Mouse (Mus musculus) lung, embryonic 16.5 days (tissue): ENCODE measurements around the gene Mylip. TPM values are rescaled to one million over a fixed set of nuclear protein-coding genes. Genes with fewer than 3 reads are reported as not detected.

ENCODE experiments used
- ATAC-seq: fragments of 200-750 bp; cut with Nextera tagmentation; 2 replicates; pipeline ENCODE4 v1.8.0; 2017; ENCODE audit warnings: low read depth, mild to moderate bottlenecking, moderate library complexity
- H3K27ac ChIP-seq: fragments of 300-500 bp; sonication (generic); 2 replicates; pipeline ENCODE4 v1.5.1; 2014; ENCODE audit warnings: mild to moderate bottlenecking, control low read depth, low read length
- H3K27me3 ChIP-seq: fragments of 300-500 bp; sonication (generic); 2 replicates; pipeline ENCODE4 v1.6.1; 2014; ENCODE audit warnings: low read depth, low read length, mixed read lengths; ENCODE audit not compliant: control insufficient read depth, insufficient read depth
- H3K36me3 ChIP-seq: fragments of 300-500 bp; sonication (generic); 2 replicates; pipeline ENCODE4 v1.6.1; 2014; ENCODE audit warnings: low read length; ENCODE audit not compliant: control insufficient read depth, insufficient read depth
- H3K4me1 ChIP-seq: fragments of 300-500 bp; sonication (generic); replicated peaks from 2 replicates; pipeline ENCODE4 v1.6.1; 2014; ENCODE audit warnings: low read length, mixed read lengths; ENCODE audit not compliant: control insufficient read depth, insufficient read depth
- H3K4me2 ChIP-seq: fragments of 300-500 bp; sonication (generic); 2 replicates; pipeline ENCODE4 v1.6.1; 2014; ENCODE audit warnings: low read depth, low read length, control low read depth
- H3K4me3 ChIP-seq: fragments of 300-500 bp; sonication (generic); 2 replicates; pipeline ENCODE4 v1.5.1; 2014; ENCODE audit warnings: mild to moderate bottlenecking, low read length, control low read depth
- H3K9ac ChIP-seq: fragments of 300-500 bp; sonication (generic); 2 replicates; pipeline ENCODE4 v1.6.1; 2014; ENCODE audit warnings: low read length, control low read depth
- H3K9me3 ChIP-seq: fragments of 300-500 bp; sonication (generic); 2 replicates; pipeline ENCODE4 v1.6.1; 2016; ENCODE audit warnings: low read length; ENCODE audit not compliant: control insufficient read depth
- WGBS: fragments of 180-500 bp; shearing (Covaris S2); extraction: QIAGEN DNeasy Blood & Tissue Kit; methylation state at CpG from one replicate; pipeline ENCODE4 v1.1.7; 2014; 5-methylcytosine and 5-hydroxymethylcytosine counted together
- polyA plus RNA-seq: library from polyadenylated mRNA; unstranded; fragments of >200 nt; fragmentation: Nextera tagmentation; extraction: Ambion mirVana; gene quantifications from 2 replicates; pipeline ENCODE4 v1.2.1, GENCODE M21; 2015

Gene Mylip
- polyA plus RNA-seq, 1 experiment from 2014 or later = 9.0 TPM

DNA sequence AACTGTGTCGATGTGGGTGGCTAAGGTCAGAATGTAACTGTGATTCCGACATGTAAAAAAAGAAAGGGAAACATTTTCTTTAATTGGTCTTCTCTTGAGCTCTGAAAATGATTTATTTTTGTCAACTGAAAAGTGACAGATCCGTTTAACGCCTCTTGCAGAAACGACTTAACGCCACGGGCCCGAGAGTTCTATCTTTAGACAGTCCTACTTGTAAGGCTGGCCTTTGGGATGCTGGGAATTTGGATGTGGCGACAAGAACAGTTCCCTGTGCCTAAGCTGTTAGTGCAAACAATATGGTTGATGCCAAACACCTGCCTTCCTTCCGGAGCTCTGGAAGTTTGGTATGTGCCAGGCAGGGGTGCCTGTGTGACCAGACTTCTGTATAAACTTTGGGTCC is 23.8 kb upstream of the Mylip start:
- no peaks in the 10 kb centered on the region for H3K4me1 ChIP-seq
- no peak overlapping the region for H3K9ac ChIP-seq
- no peaks in the 10 kb centered on the region; the same call in 1 of the 2 replicates for H3K9me3 ChIP-seq
- no peaks in the 10 kb centered on the region for H3K36me3 ChIP-seq
- no peak overlapping the region for H3K27ac ChIP-seq
- H3K4me2 ChIP-seq = no peak overlapping the region
- ATAC-seq = no peak
- no peak overlapping the region for H3K4me3 ChIP-seq
- WGBS = 72% methylated on average over 10 of the region's 10 CpGs
- H3K27me3 ChIP-seq = no peaks in the 10 kb centered on the region

DNA sequence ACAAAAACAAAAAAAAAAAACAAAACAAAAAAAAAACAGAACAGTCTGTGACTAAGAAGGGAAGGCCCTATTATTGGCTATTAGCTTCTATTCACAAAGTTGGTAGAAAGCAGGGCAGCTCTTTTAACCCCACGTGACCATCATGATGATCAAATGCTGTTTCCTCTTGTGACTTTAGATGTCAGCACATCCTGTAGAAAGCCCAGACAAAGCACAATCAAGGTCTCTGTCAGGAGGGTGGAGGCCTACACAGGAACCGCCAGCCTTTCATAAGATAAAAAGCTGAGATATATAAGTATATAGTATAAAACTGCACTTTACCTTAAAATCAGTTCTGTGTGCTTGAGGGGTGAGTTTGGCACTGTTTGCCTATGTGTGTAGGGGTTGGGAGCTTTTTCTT is 17.9 kb upstream of the Mylip start:
- no peak overlapping the region for H3K4me3 ChIP-seq
- H3K4me2 ChIP-seq = no peak overlapping the region
- no peaks in the 10 kb centered on the region for H3K4me1 ChIP-seq
- ATAC-seq = no peak
- no peak overlapping the region for H3K27ac ChIP-seq
- no peak overlapping the region for H3K9ac ChIP-seq
- H3K9me3 ChIP-seq = no peaks in the 10 kb centered on the region
- WGBS = 58% methylated on average over 2 of the region's 2 CpGs
- H3K27me3 ChIP-seq = no peaks in the 10 kb centered on the region
- no peaks in the 10 kb centered on the region for H3K36me3 ChIP-seq

DNA sequence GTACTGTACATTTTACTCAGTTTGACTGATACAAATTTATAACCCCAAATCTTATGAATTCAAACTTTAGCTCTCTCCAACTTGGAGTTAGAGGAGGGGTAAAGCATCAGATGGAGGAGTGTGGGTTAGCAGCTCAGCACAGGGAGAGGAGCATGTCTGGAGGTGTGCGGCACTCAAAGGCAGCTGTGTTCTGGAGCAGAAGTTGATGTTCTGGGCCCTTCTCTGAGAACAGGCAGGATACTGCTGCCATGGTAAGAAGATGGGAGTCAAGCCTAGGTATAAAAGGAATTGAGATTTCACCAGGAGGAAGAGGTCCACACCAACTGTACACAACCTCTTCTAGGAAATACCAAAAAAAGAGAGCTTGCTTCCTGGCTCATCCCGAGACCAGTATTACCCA is 17.1 kb upstream of the Mylip start:
- ATAC-seq = no peak
- Histone ChIP-seq H3K4me3 (no peak overlapping the region), H3K9me3 (no peaks in the 10 kb centered on the region), H3K9ac (no peak overlapping the region), H3K4me2 (no peak overlapping the region), H3K27ac (no peak overlapping the region), H3K27me3 (no peaks in the 10 kb centered on the region), H3K4me1 (no peaks in the 10 kb centered on the region), H3K36me3 (no peaks in the 10 kb centered on the region)
- WGBS = 79% methylated on average over 2 of the region's 2 CpGs

GRCm38 (mm10) chr13:45374846-45375245 is 14.7 kb upstream of the Mylip start:
- Histone ChIP-seq H3K9ac (no peak overlapping the region), H3K27ac (no peak overlapping the region)
- 48% methylated on average over 6 of the region's 6 CpGs for WGBS

GRCm38 (mm10) chr13:45382208-45382607 is 7.3 kb upstream of the Mylip start:
- 39% methylated on average over 7 of the region's 7 CpGs for WGBS
- H3K4me1 ChIP-seq = no peaks in the 10 kb centered on the region
- no peaks in the 10 kb centered on the region for H3K36me3 ChIP-seq
- H3K27me3 ChIP-seq = no peaks in the 10 kb centered on the region
- H3K27ac ChIP-seq = no peak overlapping the region
- no peak overlapping the region for H3K9ac ChIP-seq
- ATAC-seq = no peak
- H3K4me2 ChIP-seq = no peak overlapping the region
- H3K9me3 ChIP-seq = no peaks in the 10 kb centered on the region
- no peak overlapping the region for H3K4me3 ChIP-seq

More at GRCm38 (mm10) chr13:45374846-45375245, 14.7 kb upstream of the Mylip start:
- no peak overlapping the region for H3K4me3 ChIP-seq
- H3K27me3 ChIP-seq = no peaks in the 10 kb centered on the region
- ATAC-seq = no peak
- H3K9me3 ChIP-seq = no peaks in the 10 kb centered on the region
- H3K4me1 ChIP-seq = no peaks in the 10 kb centered on the region
- no peaks in the 10 kb centered on the region for H3K36me3 ChIP-seq
- no peak overlapping the region for H3K4me2 ChIP-seq

- H3K4me1 ChIP-seq = no peaks in the 10 kb centered on the region; the same call in 1 of the 2 replicates
- ATAC-seq = no peak
- H3K4me3 ChIP-seq = no peak overlapping the region
- H3K4me2 ChIP-seq = no peak overlapping the region
- no peak overlapping the region for H3K27ac ChIP-seq
- no peaks in the 10 kb centered on the region for H3K9me3 ChIP-seq
- H3K36me3 ChIP-seq = no peaks in the 10 kb centered on the region
- WGBS = 50% methylated on average over 2 of the region's 2 CpGs
- no peaks in the 10 kb centered on the region for H3K27me3 ChIP-seq
- H3K9ac ChIP-seq = no peak overlapping the region
Observed at GRCm38 (mm10) chr13:45384636-45385035, 4.9 kb upstream of the Mylip start.

- no peaks in the 10 kb centered on the region for H3K9me3 ChIP-seq
- no peak overlapping the region for H3K27ac ChIP-seq
- no peak for ATAC-seq
- peaks cover 2% of the 10 kb centered on the region; the same call in 1 of the 2 replicates for H3K4me1 ChIP-seq
- no peak overlapping the region for H3K4me2 ChIP-seq
- no peaks in the 10 kb centered on the region for H3K36me3 ChIP-seq
- WGBS = 89% methylated on average over 6 of the region's 6 CpGs
- no peak overlapping the region for H3K9ac ChIP-seq
- no peak overlapping the region for H3K4me3 ChIP-seq
- no peaks in the 10 kb centered on the region for H3K27me3 ChIP-seq
Observed at GRCm38 (mm10) chr13:45385521-45385920, 4.0 kb upstream of the Mylip start.

GRCm38 (mm10) chr13:45386253-45386652 is 3.3 kb upstream of the Mylip start:
- H3K36me3 ChIP-seq = no peaks in the 10 kb centered on the region
- no peak overlapping the region for H3K4me2 ChIP-seq
- no peak for ATAC-seq
- peaks cover 9% of the 10 kb centered on the region for H3K4me1 ChIP-seq
- WGBS = 86% methylated on average over 14 of the region's 14 CpGs
- H3K9ac ChIP-seq = no peak overlapping the region
- H3K27ac ChIP-seq = no peak overlapping the region
- no peaks in the 10 kb centered on the region for H3K9me3 ChIP-seq
- no peaks in the 10 kb centered on the region for H3K27me3 ChIP-seq
- no peak overlapping the region for H3K4me3 ChIP-seq

DNA sequence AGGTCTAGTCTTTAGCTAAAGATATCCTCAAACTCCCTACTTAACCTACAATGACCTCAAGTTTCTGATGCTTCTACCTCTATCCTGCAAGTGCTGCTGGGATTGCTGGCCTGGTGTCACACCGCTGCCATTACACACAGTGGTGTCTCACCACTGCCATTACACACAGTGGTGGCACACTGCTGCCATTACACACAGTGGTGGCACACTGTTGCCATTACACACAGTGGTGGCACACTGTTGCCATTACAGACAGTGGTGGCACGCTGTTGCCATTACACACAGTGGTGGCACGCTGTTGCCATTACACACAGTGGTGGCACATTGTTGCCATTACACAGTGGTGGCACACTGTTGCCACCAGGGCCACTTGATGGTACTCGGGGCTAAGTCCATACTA is 2.3 kb upstream of the Mylip start:
- H3K4me3 ChIP-seq = no peak overlapping the region
- no peaks in the 10 kb centered on the region for H3K36me3 ChIP-seq
- no peak overlapping the region for H3K27ac ChIP-seq
- no peak for ATAC-seq
- H3K27me3 ChIP-seq = no peaks in the 10 kb centered on the region
- no peak overlapping the region for H3K4me2 ChIP-seq
- H3K9me3 ChIP-seq = no peaks in the 10 kb centered on the region
- WGBS = 96% methylated on average over 4 of the region's 4 CpGs
- no peak overlapping the region for H3K9ac ChIP-seq
- H3K4me1 ChIP-seq = peaks cover 18% of the 10 kb centered on the region

GRCm38 (mm10) chr13:45388254-45388805 is 1.2 kb upstream of the Mylip start:
- no peak overlapping the region for H3K9ac ChIP-seq
- ATAC-seq = no peak

More at GRCm38 (mm10) chr13:45388254-45388805, 1.2 kb upstream of the Mylip start:
- H3K27me3 ChIP-seq = no peaks in the 10 kb centered on the region
- H3K4me2 ChIP-seq = no peak overlapping the region
- no peak overlapping the region for H3K4me3 ChIP-seq
- no peak overlapping the region for H3K27ac ChIP-seq
- no peaks in the 10 kb centered on the region for H3K9me3 ChIP-seq
- 60% methylated on average over 16 of the region's 16 CpGs for WGBS
- H3K4me1 ChIP-seq = peaks cover 22% of the 10 kb centered on the region
- no peaks in the 10 kb centered on the region for H3K36me3 ChIP-seq
